Mouse (Mus musculus) forebrain, postnatal 0 days (tissue): ENCODE results near the gene Cipc. TPM values are rescaled to one million over a fixed set of nuclear protein-coding genes. Genes with fewer than 3 reads are reported as not detected.

ENCODE experiments used
- ATAC-seq: fragments of 200-750 bp; cut with Nextera tagmentation; 2 replicates; pipeline ENCODE4 v1.8.0; 2017; ENCODE audit warnings: mild to moderate bottlenecking, moderate library complexity
- DNase-seq: peaks from one replicate; pipeline ENCODE4 v3.0.0-alpha.2; 2015
- H3K27ac ChIP-seq: fragments of 300-500 bp; sonication (generic); 2 replicates; pipeline ENCODE4 v1.5.1; 2014; ENCODE audit warnings: low read depth, mild to moderate bottlenecking, antibody characterized with exemption, low read length, moderate library complexity, mixed read lengths
- H3K27me3 ChIP-seq: fragments of 300-500 bp; sonication (generic); 2 replicates; pipeline ENCODE4 v1.6.1; 2014; ENCODE audit warnings: mild to moderate bottlenecking, low read length, mixed read lengths; ENCODE audit not compliant: insufficient read depth
- H3K36me3 ChIP-seq: fragments of 300-500 bp; sonication (generic); 2 replicates; pipeline ENCODE4 v1.6.1; 2014; ENCODE audit warnings: mild to moderate bottlenecking, moderate library complexity; ENCODE audit not compliant: insufficient read depth
- H3K4me1 ChIP-seq: fragments of 300-500 bp; sonication (generic); 2 replicates; pipeline ENCODE4 v1.6.1; 2014; ENCODE audit warnings: antibody characterized with exemption; ENCODE audit not compliant: insufficient read depth
- H3K4me2 ChIP-seq: fragments of 300-500 bp; sonication (generic); 2 replicates; pipeline ENCODE4 v1.6.1; 2014; ENCODE audit warnings: low read depth, mild to moderate bottlenecking, moderate library complexity
- H3K4me3 ChIP-seq: fragments of 300-500 bp; sonication (generic); 2 replicates; pipeline ENCODE4 v1.5.1; 2014; ENCODE audit warnings: low read depth, low read length, mixed read lengths
- H3K9ac ChIP-seq: fragments of 300-500 bp; sonication (generic); 2 replicates; pipeline ENCODE4 v1.6.1; 2014; ENCODE audit warnings: mild to moderate bottlenecking
- H3K9me3 ChIP-seq: fragments of 300-500 bp; sonication (generic); 2 replicates; pipeline ENCODE4 v1.6.1; 2016; ENCODE audit warnings: low read length
- CTCF ChIP-seq: sonication (generic); IDR thresholded peaks from 2 replicates; pipeline ENCODE4 v1.5.1; 2016; ENCODE audit warnings: antibody characterized with exemption, control low read depth, low read depth
- WGBS: fragments of 180-500 bp; shearing (Covaris S2); extraction: QIAGEN DNeasy Blood & Tissue Kit; methylation state at CpG from one replicate; pipeline ENCODE4 v1.1.7; 2014; 5-methylcytosine and 5-hydroxymethylcytosine counted together
- polyA plus RNA-seq: library from polyadenylated mRNA; unstranded; fragments of >200 nt; fragmentation: Nextera tagmentation; extraction: Ambion mirVana; gene quantifications from 2 replicates; pipeline ENCODE4 v1.2.1, GENCODE M21; 2015
- total RNA-seq: library from RNA; depleted of rRNA; stranded (reverse); fragments of >200 nt; gene quantifications from 2 replicates; pipeline ENCODE4 v1.2.3, GENCODE M21; 2014; rRNA removed

The Cipc gene
- total RNA-seq = 53.1 and 62.9 TPM in 2 replicates
- 28.4 and 38.1 TPM in 2 replicates for polyA plus RNA-seq

DNA sequence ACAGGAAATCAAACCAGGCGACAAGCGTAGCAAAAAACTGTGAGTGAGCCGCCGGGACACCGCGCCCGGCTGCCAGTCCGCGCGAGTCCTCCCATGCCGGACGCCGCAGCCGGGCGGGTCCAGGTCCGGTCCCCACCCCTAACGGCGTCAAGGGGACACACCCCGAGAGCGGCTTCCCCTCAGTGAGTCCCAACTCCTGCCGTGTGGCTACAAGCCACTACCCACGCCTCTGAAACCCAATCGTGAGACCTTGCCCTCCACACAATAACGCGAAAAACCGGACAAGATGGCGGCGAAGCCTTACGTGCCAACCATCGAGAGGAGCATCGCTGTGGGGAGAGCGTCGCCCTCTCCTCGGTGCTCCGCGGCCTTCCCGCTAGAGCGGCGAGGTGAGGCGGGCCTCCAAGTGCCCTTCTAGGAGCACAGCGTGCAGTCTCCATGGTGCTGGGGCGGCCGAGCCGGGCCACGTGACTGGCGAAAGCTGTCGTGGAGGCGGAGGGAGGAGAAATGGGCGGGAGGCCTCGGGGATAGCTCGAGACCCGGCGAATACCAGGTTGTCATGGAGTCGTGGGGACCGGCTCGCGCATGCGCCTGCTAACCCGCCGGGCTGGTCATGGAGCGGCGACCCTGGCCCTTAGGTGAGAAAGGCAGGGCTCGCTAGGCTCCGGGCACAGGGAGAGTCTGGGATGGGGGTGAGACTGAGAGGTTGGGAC is at the start of gene Cipc:
Gene Cipc (plus strand): TSS at position 182 of the 713 bp plus-strand sequence.
- H3K27ac ChIP-seq = peak within 1 kb of the TSS; percentile 98
- H3K27me3 ChIP-seq = no peaks in the 10 kb centered on the region
- ATAC-seq (peak; percentile 98), DNase-seq (peak; percentile 99)
- peaks cover 33% of the 10 kb centered on the region for H3K4me1 ChIP-seq
- H3K4me3 ChIP-seq = peak within 1 kb of the TSS; percentile 57
- TF ChIP-seq CTCF = peak; percentile 28
- WGBS = under 1% methylated on average over 63 of the region's 64 CpGs
- peak within 1 kb of the TSS; percentile 78 for H3K4me2 ChIP-seq
- no peaks in the 10 kb centered on the region for H3K9me3 ChIP-seq
- no peaks in the 10 kb centered on the region for H3K36me3 ChIP-seq
- H3K9ac ChIP-seq = peak within 1 kb of the TSS; percentile 81

DNA sequence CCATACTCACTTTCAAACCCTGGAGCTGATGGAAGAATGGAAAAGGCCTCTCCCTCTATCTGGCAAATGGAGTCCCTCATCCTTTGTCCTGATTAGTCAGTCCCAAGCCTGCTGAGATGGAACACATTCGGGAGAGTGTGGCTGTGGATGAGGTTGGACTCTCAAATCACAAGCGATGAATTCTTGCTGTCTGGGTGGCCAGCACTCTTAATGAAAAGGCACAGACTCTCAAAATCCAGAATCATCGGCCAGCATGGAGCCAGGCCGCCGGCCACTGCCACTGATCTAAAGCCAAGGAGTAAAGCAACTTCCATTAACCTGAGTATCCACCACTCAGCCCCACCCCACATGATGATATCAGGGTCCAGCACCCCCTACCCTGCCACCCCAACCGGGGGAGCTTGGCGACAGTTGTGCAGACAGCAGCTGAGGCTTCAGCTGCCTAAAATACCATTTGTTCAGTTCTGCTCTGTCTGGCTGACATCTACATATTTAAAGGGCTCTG is 49.0 kb upstream of the Cipc start:
- Histone ChIP-seq H3K4me1 (peaks cover 46% of the 10 kb centered on the region), H3K9ac (peak overlapping the region; percentile 53), H3K9me3 (no peaks in the 10 kb centered on the region), H3K27me3 (no peaks in the 10 kb centered on the region), H3K4me3 (no peak overlapping the region), H3K4me2 (peak overlapping the region; percentile 54), H3K27ac (peak overlapping the region; percentile 96), H3K36me3 (no peaks in the 10 kb centered on the region)
- no peak for TF ChIP-seq CTCF
- DNase-seq = no peak
- 14% methylated on average over 7 of the region's 7 CpGs for WGBS
- ATAC-seq = no peak

DNA sequence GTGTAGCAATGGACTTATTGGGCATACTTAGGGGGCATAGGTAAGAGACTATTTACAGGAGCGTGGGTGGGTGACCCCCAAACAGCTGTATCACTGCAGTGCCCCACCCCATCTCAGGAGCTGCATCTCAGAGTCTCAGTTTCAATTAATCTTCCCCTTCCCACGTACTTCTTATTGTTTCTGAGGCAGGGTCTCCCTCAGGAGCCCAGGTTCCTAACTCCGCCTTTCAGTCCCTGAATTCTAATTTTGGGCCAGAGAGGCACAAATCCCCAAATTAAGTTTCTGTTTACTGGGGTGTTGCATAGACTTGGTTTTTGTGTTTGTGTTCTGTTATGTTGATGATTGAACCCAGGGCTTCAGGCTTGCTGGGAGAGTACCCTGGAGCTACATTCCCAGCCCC is 48.4 kb upstream of the Cipc start:
- TF ChIP-seq CTCF = no peak
- no peak for DNase-seq
- H3K4me2 ChIP-seq = peak overlapping the region; percentile 54; the same call in 1 of the 2 replicates

DNA sequence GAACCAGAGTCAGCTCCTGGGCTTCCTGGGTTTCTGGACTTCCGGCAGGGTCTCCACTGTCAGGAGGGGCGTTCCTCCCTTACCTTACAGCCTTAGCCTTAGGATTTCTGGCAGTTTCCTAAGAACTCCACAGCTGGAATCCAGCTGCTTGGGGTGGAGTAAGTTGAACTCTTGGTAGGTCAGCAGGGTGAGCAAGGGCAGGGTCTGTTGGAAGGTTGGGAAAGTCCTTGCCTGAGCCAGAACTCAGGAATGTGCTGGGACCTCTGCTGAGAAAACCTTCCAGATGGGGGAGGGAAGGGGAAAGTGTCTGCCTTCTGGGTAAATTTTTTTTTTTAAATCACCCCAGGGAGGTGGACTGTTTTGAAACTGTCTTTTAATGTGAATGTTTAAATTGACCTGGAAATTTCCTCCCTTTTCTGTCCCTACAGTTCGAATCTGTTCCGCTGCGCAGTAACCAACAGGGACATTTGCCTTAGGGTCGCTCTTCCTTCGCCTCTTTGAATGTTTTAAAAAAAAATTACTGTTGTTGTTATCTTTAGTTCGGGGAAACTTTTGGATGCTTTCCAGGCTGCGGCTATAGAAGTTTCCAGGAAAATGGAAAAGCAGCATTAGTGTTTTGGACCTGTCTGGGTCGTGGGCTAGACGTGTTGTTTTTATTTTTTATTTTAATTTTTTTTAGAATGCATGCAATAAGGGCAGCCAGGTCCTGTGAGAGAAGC is 47.2 kb upstream of the Cipc start:
- Histone ChIP-seq H3K9me3 (no peaks in the 10 kb centered on the region), H3K27ac (peak overlapping the region; percentile 35; the same call in 1 of the 2 replicates), H3K27me3 (no peaks in the 10 kb centered on the region), H3K4me3 (no peak overlapping the region), H3K9ac (no peak overlapping the region), H3K36me3 (no peaks in the 10 kb centered on the region), H3K4me1 (peaks cover 34% of the 10 kb centered on the region), H3K4me2 (no peak overlapping the region)
- WGBS = 55% methylated on average over 11 of the region's 11 CpGs
- no peak for TF ChIP-seq CTCF
- ATAC-seq = no peak
- no peak for DNase-seq

More for the DNA sequence above, 48.4 kb upstream of the Cipc start:
- 38% methylated on average over 3 of the region's 3 CpGs for WGBS
- Histone ChIP-seq H3K9me3 (no peaks in the 10 kb centered on the region), H3K9ac (peak overlapping the region; percentile 34), H3K4me1 (peaks cover 40% of the 10 kb centered on the region), H3K4me3 (no peak overlapping the region), H3K27ac (peak overlapping the region; percentile 96), H3K27me3 (no peaks in the 10 kb centered on the region), H3K36me3 (no peaks in the 10 kb centered on the region)
- ATAC-seq = no peak

DNA sequence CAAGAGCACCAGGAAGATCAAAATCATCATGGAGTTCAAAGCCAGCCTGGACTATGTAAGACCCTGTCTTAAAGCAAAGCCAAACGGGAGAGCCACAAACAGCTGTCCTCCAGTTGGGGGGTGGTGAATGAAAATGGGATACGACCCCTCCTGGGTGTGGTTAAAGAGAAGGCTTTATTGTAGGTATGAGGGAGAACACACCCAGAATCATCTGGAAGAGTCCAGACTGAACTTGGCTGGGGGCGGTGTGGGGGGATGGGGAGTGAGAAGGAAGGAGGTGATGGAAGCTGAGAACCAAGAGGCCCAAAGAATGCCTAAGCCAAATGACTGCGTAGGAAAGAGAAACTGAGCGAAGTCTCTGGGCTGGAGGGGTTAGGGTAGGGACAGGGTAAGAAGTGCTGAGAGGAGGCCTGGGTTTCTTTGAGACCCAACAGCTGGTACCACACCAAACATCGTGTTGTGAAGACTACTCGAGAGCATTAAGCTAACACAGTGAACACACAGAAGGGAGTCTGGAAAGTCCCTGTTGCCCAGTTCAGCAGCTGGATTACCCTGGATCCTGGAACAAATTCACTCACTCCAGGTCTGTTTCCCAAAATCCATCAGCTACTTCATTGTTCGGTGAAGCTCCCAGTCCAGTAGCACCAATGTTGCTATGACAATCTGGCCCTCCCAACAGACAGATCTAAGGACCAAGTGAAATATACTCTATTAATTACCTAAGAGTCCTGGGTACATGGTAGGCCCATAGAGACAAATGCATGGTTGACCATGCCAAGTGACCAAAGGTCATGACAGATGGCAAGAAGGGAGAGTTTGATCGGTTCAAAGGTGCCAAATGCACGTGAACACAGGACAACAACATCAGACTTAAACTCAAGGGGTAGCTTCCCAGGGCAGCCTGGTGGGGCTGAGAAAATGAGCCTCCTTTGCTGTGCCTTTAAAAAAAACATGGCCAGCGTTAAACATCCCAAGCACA is 42.7 kb upstream of the Cipc start:
- Histone ChIP-seq H3K9me3 (no peaks in the 10 kb centered on the region), H3K27me3 (no peaks in the 10 kb centered on the region), H3K4me1 (peaks cover 3% of the 10 kb centered on the region; the same call in 1 of the 2 replicates), H3K36me3 (no peaks in the 10 kb centered on the region), H3K4me3 (no peak overlapping the region), H3K9ac (no peak overlapping the region), H3K4me2 (no peak overlapping the region), H3K27ac (no peak overlapping the region)
- WGBS = 85% methylated on average over 11 of the region's 11 CpGs
- TF ChIP-seq CTCF = no peak
- ATAC-seq (no peak), DNase-seq (no peak)

DNA sequence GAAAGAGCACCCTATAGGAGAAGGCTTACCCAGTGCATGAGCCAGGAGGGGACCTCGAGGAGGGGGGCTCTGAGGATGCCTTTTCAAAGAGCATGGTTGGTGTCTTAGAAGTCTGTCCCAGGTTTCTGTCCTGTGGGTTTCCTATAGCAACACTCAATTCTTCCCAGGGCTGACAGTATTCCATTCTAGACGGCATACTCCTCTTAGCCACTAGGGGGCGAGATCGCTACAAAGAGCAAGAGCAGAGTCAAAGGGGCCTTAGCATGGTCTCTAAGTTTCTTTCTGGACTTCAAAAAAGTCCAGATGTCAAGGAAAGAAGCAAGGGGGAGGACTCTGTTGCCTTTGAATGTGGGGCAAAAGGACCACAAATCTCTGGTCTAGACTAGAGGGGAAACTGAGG is 41.6 kb upstream of the Cipc start:
- Histone ChIP-seq H3K9ac (no peak overlapping the region), H3K27me3 (no peaks in the 10 kb centered on the region), H3K4me3 (no peak overlapping the region), H3K36me3 (no peaks in the 10 kb centered on the region), H3K4me1 (no peaks in the 10 kb centered on the region), H3K27ac (no peak overlapping the region), H3K9me3 (no peaks in the 10 kb centered on the region), H3K4me2 (no peak overlapping the region)
- peak; percentile 75 for TF ChIP-seq CTCF
- DNase-seq (no peak), ATAC-seq (no peak)
- WGBS = 14% methylated on average over 4 of the region's 4 CpGs
